Comparison of ENCODE assay signal across 16 mouse cellular contexts in genomic region chr1:40580269-40580668, GRCm38 (mm10). TPM values are rescaled to one million over a fixed set of nuclear protein-coding genes. Genes with fewer than 3 reads are reported as not detected.
DNase-seq lines count a peak whose midpoint lies in the region; ATAC-seq and TF ChIP-seq lines count a peak whose summit lies in the region.
"Had no signal": no experiment of that assay in that cellular context is flagged by ENCODE, and none has a peak within 500 bp of the region (broad histone marks: within the 10 kb centered on the region; RNA-seq: fewer than 3 reads in every experiment).

No protein-coding gene starts in this region.

- no peak for TF ChIP-seq POLR2A in kidney, adult 2 months (IDR thresholded peaks at IDR 0.05; ENCODE audit: low read depth, low read length)

- H3K9ac ChIP-seq in heart, embryonic 12.5 days: no peak overlapping the region
- no peak overlapping the region for H3K9ac ChIP-seq in midbrain, embryonic 14.5 days (replicated peaks; ENCODE audit: low read length)
- H3K9ac ChIP-seq in midbrain, embryonic 11.5 days (ENCODE audit: low read length): no peak overlapping the region
- no peak overlapping the region for H3K9ac ChIP-seq in stomach, embryonic 15.5 days
- H3K9ac ChIP-seq: embryonic facial prominence, embryonic 15.5 days had no signal

- H3K4me1 ChIP-seq in heart, embryonic 12.5 days (replicated peaks): no peaks in the 10 kb centered on the region
- H3K4me1 ChIP-seq in kidney, adult 2 months (ENCODE audit: control insufficient read depth, insufficient read depth, low read length): no peaks in the 10 kb centered on the region
- no peaks in the 10 kb centered on the region for H3K4me1 ChIP-seq in midbrain, embryonic 14.5 days (ENCODE audit: control insufficient read depth, insufficient read depth, low read length)
- no peaks in the 10 kb centered on the region for H3K4me1 ChIP-seq in midbrain, embryonic 11.5 days (ENCODE audit: control insufficient read depth, insufficient read depth, low read length)
- H3K4me1 ChIP-seq in stomach, embryonic 15.5 days: no peaks in the 10 kb centered on the region
- H3K4me1 ChIP-seq: embryonic facial prominence, embryonic 15.5 days had no signal

- H3K9me3 ChIP-seq in heart, embryonic 12.5 days (replicated peaks): no peaks in the 10 kb centered on the region
- no peaks in the 10 kb centered on the region for H3K9me3 ChIP-seq in midbrain, embryonic 14.5 days (ENCODE audit: control insufficient read depth, low read length)
- H3K9me3 ChIP-seq in midbrain, embryonic 11.5 days (ENCODE audit: control insufficient read depth, low read length): no peaks in the 10 kb centered on the region
- no peaks in the 10 kb centered on the region for H3K9me3 ChIP-seq in stomach, embryonic 15.5 days
- H3K9me3 ChIP-seq: embryonic facial prominence, embryonic 15.5 days had no signal

- TF ChIP-seq CTCF in kidney, adult 2 months (conservative IDR thresholded peaks at IDR 0.05; ENCODE audit: insufficient read depth, insufficient read length, low read depth, low read length): no peak

- H3K27me3 ChIP-seq in heart, embryonic 12.5 days (replicated peaks): peaks cover 8% of the 10 kb centered on the region
- H3K27me3 ChIP-seq in kidney, adult 2 months (replicated peaks; ENCODE audit: control insufficient read depth, insufficient read depth, low read length): no peaks in the 10 kb centered on the region
- H3K27me3 ChIP-seq in midbrain, embryonic 14.5 days (ENCODE audit: control insufficient read depth, insufficient read depth, low read length): no peaks in the 10 kb centered on the region
- no peaks in the 10 kb centered on the region for H3K27me3 ChIP-seq in midbrain, embryonic 11.5 days (ENCODE audit: control insufficient read depth, insufficient read depth, low read length)
- no peaks in the 10 kb centered on the region for H3K27me3 ChIP-seq in stomach, embryonic 15.5 days (replicated peaks)
- H3K27me3 ChIP-seq: CH12.LX had no signal

- no peaks in the 10 kb centered on the region for H3K36me3 ChIP-seq in heart, embryonic 12.5 days
- H3K36me3 ChIP-seq in kidney, adult 2 months (ENCODE audit: control insufficient read depth, insufficient read depth, low read length): no peaks in the 10 kb centered on the region
- no peaks in the 10 kb centered on the region for H3K36me3 ChIP-seq in midbrain, embryonic 14.5 days (ENCODE audit: control insufficient read depth, insufficient read depth, low read length)
- no peaks in the 10 kb centered on the region for H3K36me3 ChIP-seq in midbrain, embryonic 11.5 days (ENCODE audit: control insufficient read depth, insufficient read depth, low read length)
- H3K36me3 ChIP-seq in stomach, embryonic 15.5 days: no peaks in the 10 kb centered on the region
- H3K36me3 ChIP-seq: embryonic facial prominence, embryonic 15.5 days had no signal

- H3K4me3 ChIP-seq in heart, embryonic 12.5 days: no peak overlapping the region
- H3K4me3 ChIP-seq in kidney, adult 2 months (ENCODE audit: insufficient read depth, low read depth, low read length): 0 out of 2 replicates have a peak overlapping the region, but pooled peaks have one; percentile 6
- no peak overlapping the region for H3K4me3 ChIP-seq in midbrain, embryonic 14.5 days (replicated peaks; ENCODE audit: low read depth, low read length)
- no peak overlapping the region for H3K4me3 ChIP-seq in midbrain, embryonic 11.5 days (ENCODE audit: low read depth, low read length)
- H3K4me3 ChIP-seq in stomach, embryonic 15.5 days (replicated peaks): peak overlapping the region; percentile 21
- H3K4me3 ChIP-seq: embryonic facial prominence, embryonic 15.5 days had no signal

- peak overlapping the region; percentile 39; the same call in 1 of the 2 replicates for H3K4me2 ChIP-seq in heart, embryonic 12.5 days
- peak overlapping the region; percentile 32; the same call in 1 of the 2 replicates for H3K4me2 ChIP-seq in midbrain, embryonic 14.5 days (ENCODE audit: low read length)
- H3K4me2 ChIP-seq in midbrain, embryonic 11.5 days: no peak overlapping the region
- H3K4me2 ChIP-seq in stomach, embryonic 15.5 days: peak overlapping the region; percentile 37; the same call in 1 of the 2 replicates
- H3K4me2 ChIP-seq: embryonic facial prominence, embryonic 15.5 days had no signal

- H3K27ac ChIP-seq in heart, embryonic 12.5 days (ENCODE audit: poor library complexity, severe bottlenecking): no peak overlapping the region
- H3K27ac ChIP-seq in kidney, adult 2 months (ENCODE audit: insufficient read depth, low read depth, low read length): no peak overlapping the region
- no peak overlapping the region for H3K27ac ChIP-seq in midbrain, embryonic 14.5 days (replicated peaks; ENCODE audit: low read depth, low read length)
- H3K27ac ChIP-seq in midbrain, embryonic 11.5 days (ENCODE audit: low read depth, low read length): no peak overlapping the region
- no peak overlapping the region for H3K27ac ChIP-seq in stomach, embryonic 15.5 days
- H3K27ac ChIP-seq: embryonic facial prominence, embryonic 15.5 days had no signal

- no peak for ATAC-seq in heart, embryonic 12.5 days (ENCODE audit: insufficient number of reproducible peaks, low FRiP score)
- ATAC-seq in midbrain, embryonic 14.5 days (ENCODE audit: low FRiP score, low TSS enrichment): no peak
- ATAC-seq in midbrain, embryonic 11.5 days (ENCODE audit: low FRiP score): no peak
- no peak for ATAC-seq in stomach, embryonic 15.5 days (ENCODE audit: insufficient read depth, low FRiP score, low read depth)

- DNase-seq in heart, postnatal 4 days: no peak
- no peak for DNase-seq in kidney, adult 2 months
- no peak for DNase-seq in kidney, postnatal 14 days
- DNase-seq in midbrain, embryonic 14.5 days: no peak
- DNase-seq in midbrain, embryonic 11.5 days (ENCODE audit: low spot score, missing footprints): no peak
- no peak for DNase-seq in adrenal gland, adult 18-20 months (ENCODE audit: low spot score in 2 of 2)

- 62% methylated on average over 14 of the region's 14 CpGs for WGBS in heart, embryonic 12.5 days
- WGBS in kidney, adult 2 months: 64% methylated on average over 14 of the region's 14 CpGs
- WGBS in midbrain, embryonic 14.5 days: 70% methylated on average over 14 of the region's 14 CpGs
- WGBS in midbrain, embryonic 11.5 days: 72% methylated on average over 14 of the region's 14 CpGs
- 57% methylated on average over 14 of the region's 14 CpGs for WGBS in stomach, embryonic 15.5 days

RNA-seq across cellular contexts. Expression of gene Slc9a4, which starts 0.4 kb away (rescaled TPM):
- not detected in 2 replicates for polyA plus RNA-seq in heart, embryonic 12.5 days (2016; fragmentation: Nextera tagmentation; extraction: Ambion mirVana)
- not detected for total RNA-seq in heart, postnatal 4 days (2021)
- polyA plus RNA-seq in kidney, adult 2 months (2012; rRNA removed): 2.9 and 5.0 TPM in 2 replicates
- polyA plus RNA-seq in midbrain, embryonic 14.5 days (2014; fragmentation: Nextera tagmentation; extraction: Ambion mirVana): not detected in 2 replicates
- polyA plus RNA-seq in midbrain, embryonic 11.5 days (2014; fragmentation: Nextera tagmentation; extraction: Ambion mirVana): not detected in 2 replicates
- polyA plus RNA-seq in stomach, embryonic 15.5 days (2015; fragmentation: Nextera tagmentation; extraction: Ambion mirVana): 3.2 and 5.3 TPM in 2 replicates
- not detected for total RNA-seq in adrenal gland, adult 18-20 months (2021)
- total RNA-seq: adrenal gland, adult 2 months; neutrophil, adult 5-6 weeks had no signal
- polyA plus RNA-seq: adrenal gland, adult 2 months; forebrain, embryonic 11.5 days; heart, postnatal 0 days; intestine, embryonic 14.5 days; liver, adult 2 months had no signal

Comparison
In these comparisons a context has a peak if more than half of its experiments do, and no peak if none do; other contexts are left out.
1. H3K4me3 ChIP-seq: peak in kidney, adult 2 months (single experiment) and stomach, embryonic 15.5 days (single experiment); none in heart, embryonic 12.5 days (single experiment), midbrain, embryonic 14.5 days (single experiment) and midbrain, embryonic 11.5 days (single experiment).